Mouse (Mus musculus): ENCODE data around the gene Fosl2.
A peak's percentile ranks its signal among the peaks of the same experiment; 100 is the strongest.

Fosl2 gene

DNA sequence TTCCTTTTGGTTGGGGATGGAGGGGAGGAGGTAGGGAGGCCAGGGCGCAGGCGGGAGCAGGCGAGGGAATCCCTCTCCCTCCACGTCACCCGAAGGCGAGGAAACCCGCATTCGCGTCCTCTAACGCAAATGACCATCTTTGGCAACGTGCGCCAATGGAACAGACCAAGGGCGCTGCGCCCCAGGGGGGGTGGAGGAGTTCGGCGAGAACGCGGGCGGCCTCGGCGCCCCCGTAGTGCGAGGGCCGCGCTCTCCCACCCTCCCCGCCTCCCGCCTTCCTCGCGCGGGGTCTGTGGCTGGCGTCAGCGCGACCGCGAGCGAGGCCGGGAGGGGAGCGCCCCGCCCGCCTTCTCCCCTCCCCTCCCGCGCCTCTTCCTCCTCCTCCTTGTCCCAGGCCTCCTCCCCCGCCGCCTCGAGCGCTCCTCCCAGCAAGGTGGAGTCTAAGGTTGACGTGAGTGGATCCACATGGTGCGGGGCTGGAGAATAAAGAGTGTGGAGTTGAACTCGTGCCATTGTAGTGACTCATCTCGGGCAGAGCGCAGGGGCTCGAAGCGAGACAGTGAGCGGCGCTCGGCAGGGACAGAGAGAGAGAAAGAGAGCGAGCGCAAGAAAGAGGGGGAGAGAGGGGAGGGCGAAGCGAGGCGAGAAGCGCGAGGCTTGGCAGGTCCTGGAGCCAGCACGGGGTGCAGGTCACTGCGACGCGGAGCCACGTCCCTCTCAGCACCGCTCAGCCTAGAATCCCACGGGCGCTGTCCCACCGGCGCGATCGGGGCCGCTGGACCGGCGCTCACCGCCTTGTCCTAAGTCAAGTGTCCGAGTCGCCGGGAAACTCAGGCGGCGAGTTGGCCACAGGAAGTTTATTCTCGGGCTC, at the start of gene Fosl2:
Gene Fosl2, plus strand, starts transcription at position 466 of the 871 bp plus-strand sequence.
- peak; percentile 93 for DNase-seq (ENCODE audit: low read depth, low spot score)

- DNase-seq (ENCODE audit: low read depth, low spot score): no peak
Measured at GRCm38 (mm10) chr5:32085971-32086370, 49.6 kb upstream of the Fosl2 start.

- no peak for DNase-seq (ENCODE audit: low read depth, low spot score)
Measured at GRCm38 (mm10) chr5:32086526-32087090, 49.0 kb upstream of the Fosl2 start.

GRCm38 (mm10) chr5:32089481-32089880, 46.1 kb upstream of the Fosl2 start:
- no peak for DNase-seq (ENCODE audit: low read depth, low spot score)

DNA sequence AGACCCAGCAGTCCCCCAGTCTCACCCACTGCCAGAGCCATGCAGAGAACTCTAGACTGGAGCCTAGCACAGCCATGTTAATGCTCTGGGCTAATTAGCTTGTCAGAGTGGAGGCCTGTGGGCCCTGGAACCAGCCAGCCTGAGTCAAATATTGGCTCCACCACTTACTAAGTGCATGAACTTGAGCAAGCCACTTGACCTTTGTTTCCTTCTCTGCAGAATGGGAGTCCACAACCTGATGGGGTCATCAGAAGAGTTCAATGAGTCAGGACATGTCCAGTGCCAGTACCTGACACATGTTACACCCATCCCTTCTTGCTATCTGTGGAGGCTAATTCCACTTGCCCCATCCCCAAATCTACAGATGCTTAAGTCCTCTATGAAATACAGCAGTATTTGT, 43.3 kb upstream of the Fosl2 start:
- DNase-seq (ENCODE audit: low read depth, low spot score): no peak

- DNase-seq (ENCODE audit: low read depth, low spot score): no peak
Measured at GRCm38 (mm10) chr5:32098691-32099090, 36.9 kb upstream of the Fosl2 start.

GRCm38 (mm10) chr5:32102484-32102883, 33.1 kb upstream of the Fosl2 start:
- DNase-seq (ENCODE audit: low read depth, low spot score): no peak

- DNase-seq (ENCODE audit: low read depth, low spot score): no peak
Measured at GRCm38 (mm10) chr5:32102971-32103431, 32.6 kb upstream of the Fosl2 start.

DNA sequence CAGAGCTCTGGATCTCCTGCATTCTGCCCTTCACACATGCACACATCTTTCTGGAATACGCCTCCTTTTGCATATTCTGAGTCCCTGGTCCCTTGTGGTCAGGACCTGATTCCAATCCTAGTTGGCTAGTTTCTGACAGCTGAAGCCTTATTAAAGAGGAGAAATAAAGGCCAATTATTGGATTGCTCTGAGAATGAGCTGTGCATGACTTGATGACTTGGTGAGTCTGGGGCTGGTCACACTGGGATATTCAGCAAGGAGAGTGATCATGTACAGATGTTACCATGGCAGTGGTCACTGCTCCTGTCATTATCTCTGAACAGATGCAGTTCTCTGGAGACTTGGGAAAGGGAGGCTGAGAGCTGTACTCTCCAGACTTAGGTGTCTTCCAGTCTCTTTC, 32.1 kb upstream of the Fosl2 start:
- no peak for DNase-seq (ENCODE audit: low read depth, low spot score)

DNA sequence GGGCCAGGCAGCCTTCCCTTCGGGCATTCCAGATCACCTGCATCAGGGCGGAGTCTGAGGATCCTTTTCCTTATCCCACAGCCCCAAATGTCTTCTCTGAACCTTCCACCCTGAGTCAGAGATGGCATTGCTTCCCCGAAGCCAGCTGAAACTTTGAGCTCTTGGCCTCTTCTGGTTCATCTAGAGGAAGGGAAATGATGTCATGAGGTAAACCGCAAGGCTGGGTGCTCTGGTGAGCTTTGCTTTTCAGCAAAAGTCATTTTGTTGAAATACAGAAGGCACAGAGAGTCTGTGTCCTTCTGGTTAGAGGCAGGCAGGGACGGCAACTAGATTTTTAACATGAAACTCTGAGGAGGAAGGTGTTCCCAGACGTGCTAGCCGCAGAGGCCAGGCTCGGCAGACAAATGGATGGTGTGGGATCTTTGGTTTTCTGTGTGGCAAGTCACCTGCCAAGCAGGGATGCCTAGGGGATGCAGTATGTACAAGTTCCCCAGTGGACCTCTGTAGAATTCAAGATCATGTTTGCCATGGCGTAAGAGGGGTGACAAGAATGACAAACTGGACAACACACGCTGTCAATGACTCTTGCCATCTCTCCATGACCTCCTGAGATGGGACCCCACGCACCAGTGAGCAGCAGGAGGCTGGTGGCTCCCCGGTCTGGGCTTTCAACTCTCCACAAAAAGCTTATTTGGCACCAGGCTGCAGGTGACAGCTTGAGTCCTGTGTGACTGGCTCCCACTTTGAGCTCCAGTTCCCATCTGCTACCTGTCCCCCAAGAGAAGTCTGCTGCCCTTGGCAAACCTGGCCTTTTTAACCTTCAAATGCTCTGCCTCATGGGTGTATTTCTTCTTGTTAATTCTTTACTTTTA, 31.2 kb upstream of the Fosl2 start:
- no peak for DNase-seq (ENCODE audit: low read depth, low spot score)

GRCm38 (mm10) chr5:32106473-32107140, 29.0 kb upstream of the Fosl2 start:
- DNase-seq (ENCODE audit: low read depth, low spot score): no peak

DNA sequence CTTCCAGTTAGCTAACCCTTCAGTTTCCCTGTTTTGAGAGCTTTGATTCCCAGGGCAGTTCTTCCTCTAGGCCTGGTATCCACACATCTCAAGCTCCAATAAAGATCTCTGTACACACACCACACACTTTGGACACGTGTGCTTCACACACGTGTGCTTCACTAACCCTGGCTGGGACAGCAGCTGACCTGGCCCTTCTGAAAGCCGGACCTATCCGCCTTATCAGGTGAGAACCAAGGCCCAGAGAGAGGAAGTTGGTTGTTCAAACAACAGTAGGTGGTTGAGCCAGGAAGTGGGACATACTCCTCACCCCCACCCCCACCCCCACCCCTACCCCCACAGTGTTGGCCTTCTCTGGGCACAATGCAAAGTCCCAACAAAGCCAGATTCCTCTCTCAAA, 24.9 kb upstream of the Fosl2 start:
- DNase-seq (ENCODE audit: low read depth, low spot score): no peak

GRCm38 (mm10) chr5:32112206-32112916, 23.2 kb upstream of the Fosl2 start:
- no peak for DNase-seq (ENCODE audit: low read depth, low spot score)

DNA sequence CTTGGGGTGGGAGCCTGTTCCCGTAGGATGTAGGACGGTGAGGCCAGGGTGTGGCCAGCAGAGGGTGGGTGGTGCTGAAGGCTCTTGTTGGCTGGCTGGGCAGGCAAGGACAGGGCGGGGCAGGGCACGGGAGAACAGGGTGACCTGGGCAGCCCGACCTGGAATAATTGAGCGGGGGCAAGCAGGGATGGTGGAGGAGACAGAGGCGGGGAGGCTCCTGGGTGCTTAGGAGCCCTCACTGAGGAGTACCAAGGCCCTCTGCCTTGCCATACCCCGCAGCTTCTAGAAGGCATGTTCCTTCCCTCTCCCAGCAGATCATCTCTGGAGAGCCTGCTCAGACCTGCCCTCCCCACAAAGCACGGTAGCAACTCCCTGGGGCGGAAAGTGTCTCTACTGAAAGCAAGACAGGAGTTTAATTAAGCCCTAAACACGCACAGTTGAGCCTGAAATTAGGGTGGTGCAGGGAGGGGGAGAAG, 14.7 kb upstream of the Fosl2 start:
- DNase-seq (ENCODE audit: low read depth, low spot score): no peak

DNA sequence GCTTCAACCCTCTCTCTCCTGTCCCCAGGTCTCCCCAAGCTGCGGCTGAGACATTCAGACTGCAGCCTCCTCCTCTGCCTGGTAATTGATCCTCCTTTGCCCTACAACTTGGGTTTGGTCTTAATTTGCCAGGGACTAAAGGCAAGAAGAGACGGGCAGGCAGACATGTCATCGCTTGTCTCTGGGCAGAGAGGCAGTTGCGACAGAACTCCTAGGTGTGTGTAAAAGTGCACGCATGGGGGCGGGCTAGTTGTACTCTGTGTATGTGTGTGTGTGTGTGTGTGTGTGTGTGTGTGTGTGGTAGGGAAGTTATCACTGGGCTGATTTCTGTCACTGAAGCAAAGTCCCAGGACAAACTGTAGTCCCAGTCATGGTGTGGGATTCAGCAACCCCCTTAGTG, 13.7 kb upstream of the Fosl2 start:
- DNase-seq (ENCODE audit: low read depth, low spot score): no peak

GRCm38 (mm10) chr5:32122363-32122762, 13.2 kb upstream of the Fosl2 start:
- DNase-seq (ENCODE audit: low read depth, low spot score): no peak

GRCm38 (mm10) chr5:32124957-32125356, 10.6 kb upstream of the Fosl2 start:
- no peak for DNase-seq (ENCODE audit: low read depth, low spot score)

DNA sequence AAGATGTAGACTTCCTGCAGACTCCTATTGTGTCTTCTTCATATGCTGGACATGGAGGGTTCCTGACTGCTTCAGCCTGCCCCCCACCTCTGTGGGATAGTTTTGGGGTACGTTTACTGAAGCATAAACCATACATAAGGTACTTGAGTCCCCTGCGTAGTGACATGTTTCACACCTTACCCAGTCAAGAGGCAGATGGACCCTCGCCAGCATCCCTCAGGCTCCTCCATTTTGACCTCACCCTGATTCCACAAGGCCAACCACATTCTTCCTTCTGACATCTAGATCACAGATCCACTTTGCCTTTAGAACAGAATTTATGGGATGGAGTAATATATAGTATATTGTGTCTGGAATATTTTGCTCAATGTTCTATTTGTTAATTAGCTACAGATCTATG, 8.4 kb upstream of the Fosl2 start:
- DNase-seq (ENCODE audit: low read depth, low spot score): no peak

- no peak for DNase-seq (ENCODE audit: low read depth, low spot score)
Measured at GRCm38 (mm10) chr5:32127927-32128326, 7.7 kb upstream of the Fosl2 start.

- DNase-seq (ENCODE audit: low read depth, low spot score): peak; percentile 47
Measured at GRCm38 (mm10) chr5:32132971-32133501, 2.6 kb upstream of the Fosl2 start.

All from ES-CJ7 (cell line).